Mouse (Mus musculus) lung, postnatal 10 days (tissue): ENCODE data around the gene Mdh1b.

Experiments
- DNase-seq: peaks from one replicate; pipeline ENCODE4 v3.0.0; 2021

Mdh1b gene

DNA sequence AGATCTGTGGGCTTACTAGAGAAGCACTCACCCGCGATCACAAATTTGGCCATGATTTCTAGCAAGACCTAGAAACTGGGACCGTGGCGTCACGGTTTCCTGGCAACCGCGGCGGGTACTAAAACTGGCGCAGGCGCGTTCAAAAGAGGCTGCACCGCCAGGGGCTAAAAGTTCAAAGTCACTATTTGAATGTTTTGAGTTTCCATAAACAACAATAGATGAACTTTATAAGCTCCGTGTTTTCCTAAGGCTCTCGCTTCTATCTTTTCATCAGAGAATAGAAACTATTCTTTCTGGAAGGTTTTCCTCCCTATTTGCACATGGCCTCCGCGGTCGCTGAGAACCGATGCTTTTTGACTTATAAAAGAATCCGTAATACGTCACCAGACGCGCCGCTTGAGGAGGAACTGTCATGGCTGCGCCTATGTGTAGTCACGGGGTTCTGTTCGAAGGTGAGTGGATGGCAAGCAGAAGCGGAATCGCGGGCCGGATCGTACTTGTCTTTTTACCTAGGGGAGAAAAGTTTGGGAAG is at the start of gene Mdh1b, which contains the start of gene Fastkd2:
TSS of gene Mdh1b (minus strand) at position 79 of the 532 bp plus-strand sequence.
TSS of gene Fastkd2 (plus strand) at position 375 of the 532 bp plus-strand sequence.
- peak; percentile 95 for DNase-seq

DNA sequence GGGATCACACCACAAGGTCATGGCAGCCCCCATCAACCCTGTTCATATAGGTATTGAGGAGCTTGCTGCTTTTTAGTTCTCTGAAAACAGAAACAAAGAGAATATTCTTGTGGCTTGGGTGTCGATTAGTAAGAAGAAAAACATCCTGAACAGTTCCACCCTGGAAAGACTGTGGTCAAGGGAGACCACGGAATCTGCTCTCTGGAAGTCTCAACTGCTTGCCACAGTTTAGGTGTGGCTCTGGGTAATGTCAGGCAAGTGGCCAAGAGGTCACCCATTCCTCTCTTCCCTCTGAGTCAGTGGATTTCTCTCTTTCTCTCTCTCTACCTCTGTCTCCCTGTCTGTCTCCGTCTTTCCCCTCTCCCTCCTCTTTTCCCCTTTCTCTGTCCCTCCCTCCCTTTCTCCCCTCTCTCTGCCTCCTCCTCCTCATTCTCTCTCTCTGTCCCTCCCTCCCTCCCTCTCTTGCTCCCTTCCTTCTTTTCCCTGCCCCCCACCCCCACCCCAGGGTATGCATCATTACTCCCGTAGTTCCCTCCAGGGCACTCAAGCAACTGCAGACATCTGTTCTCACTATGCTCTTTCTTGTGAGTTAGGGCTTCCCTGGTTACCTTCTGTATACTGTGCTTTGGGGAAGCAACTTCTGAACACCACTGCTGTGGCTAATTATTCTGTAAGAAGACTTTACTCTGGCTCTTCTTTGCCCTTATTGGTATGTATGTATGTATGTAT is 46.9 kb upstream of the Mdh1b start:
- DNase-seq: no peak

DNA sequence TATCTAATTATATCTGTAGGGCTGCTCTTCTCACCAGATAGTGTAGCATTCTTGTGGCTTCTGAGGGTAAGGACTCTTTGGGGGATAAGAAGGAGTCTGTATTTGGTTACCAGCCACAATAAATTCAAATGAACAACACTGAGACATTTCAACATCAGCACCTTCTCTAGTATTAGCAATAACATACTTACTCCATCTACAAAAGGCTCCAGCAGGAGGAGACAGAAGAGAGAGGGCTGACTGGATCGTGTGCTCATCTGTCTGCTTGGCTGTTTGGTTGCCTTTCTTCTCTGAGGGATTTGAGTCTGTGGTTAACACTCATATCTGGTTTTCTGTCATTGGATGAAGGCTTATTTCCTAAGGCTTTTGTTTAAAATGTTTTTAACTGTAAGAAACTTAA is 46.3 kb upstream of the Mdh1b start:
- DNase-seq: no peak

DNA sequence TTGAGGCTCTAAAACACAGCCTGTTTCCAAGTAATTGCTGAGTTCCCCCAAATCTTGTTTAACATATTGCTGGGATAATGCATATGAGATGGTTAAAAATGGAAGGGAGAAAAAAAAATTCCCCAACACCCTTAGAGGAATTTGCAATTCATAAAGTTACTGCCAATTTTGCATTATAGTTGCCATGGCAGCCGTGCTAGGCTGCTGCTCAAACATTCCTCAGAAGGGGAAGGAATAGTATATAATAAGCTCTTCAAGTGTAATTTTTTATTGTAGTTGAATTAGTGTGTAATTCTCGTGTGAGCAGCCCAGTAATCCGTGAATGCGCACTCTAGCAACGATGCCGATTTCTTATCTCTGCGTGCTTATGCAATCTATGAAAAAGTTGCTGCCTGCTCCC is 40.2 kb upstream of the Mdh1b start:
- DNase-seq: no peak

DNA sequence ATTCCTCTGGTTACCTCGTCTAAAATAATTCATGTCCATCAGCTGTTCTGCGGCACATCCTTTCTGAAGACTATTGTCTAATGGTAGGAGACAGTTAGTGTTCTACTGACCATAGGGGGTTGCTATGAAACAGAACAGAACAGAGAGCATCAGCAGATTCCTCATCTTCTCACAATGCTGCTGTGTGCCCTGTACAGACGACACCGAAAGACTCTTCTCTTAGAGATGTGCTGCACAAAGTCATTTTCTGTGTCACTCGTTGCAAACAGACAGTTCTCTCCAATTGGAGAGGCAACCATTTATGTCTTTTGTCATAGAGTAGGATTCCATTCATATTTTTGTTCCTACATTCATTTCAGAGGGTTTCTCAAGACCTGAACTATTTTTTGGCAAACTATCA is 39.0 kb upstream of the Mdh1b start, which contains the start of gene 4933402D24Rik:
TSS of gene 4933402D24Rik (minus strand) at position 101 of the 400 bp plus-strand sequence.
- no peak for DNase-seq

DNA sequence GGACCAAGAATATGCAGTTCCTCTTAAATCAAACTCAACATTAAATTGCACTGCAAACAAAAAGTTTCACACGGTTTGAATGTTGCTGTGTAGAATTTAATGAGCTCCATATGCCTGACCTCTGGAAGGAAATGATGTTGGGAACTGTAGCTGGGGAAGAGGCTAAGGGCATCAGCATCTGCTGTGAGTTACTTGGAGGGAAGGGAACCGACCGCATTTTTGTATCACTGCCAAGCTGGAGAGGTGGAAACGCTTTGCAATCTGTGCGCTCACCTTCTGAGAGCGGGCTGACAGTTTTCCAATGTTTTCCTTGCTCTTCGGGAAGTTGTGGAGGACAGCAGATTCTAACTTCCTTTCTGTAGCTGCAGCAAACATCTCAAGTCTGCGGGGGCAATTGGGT is 38.0 kb upstream of the Mdh1b start:
- no peak for DNase-seq

DNA sequence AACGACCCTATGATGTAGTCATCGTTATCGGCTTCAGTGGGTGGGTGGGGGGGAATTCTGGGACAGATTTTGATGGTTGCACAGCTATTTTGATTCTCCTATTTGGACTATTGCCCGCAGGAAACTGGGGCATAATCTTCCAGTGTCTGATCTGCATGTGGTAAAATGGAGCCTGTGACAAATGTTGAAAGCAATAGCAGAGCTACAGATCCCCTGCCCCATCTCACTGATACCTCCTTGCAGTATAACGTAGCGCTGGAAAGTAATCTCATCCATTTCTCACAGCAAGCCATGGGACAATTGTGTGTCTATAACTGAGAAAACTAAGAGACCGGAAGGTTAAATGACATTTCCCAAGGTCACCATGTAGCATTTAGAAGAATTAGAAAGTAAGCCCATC is 34.3 kb upstream of the Mdh1b start:
- DNase-seq: no peak

DNA sequence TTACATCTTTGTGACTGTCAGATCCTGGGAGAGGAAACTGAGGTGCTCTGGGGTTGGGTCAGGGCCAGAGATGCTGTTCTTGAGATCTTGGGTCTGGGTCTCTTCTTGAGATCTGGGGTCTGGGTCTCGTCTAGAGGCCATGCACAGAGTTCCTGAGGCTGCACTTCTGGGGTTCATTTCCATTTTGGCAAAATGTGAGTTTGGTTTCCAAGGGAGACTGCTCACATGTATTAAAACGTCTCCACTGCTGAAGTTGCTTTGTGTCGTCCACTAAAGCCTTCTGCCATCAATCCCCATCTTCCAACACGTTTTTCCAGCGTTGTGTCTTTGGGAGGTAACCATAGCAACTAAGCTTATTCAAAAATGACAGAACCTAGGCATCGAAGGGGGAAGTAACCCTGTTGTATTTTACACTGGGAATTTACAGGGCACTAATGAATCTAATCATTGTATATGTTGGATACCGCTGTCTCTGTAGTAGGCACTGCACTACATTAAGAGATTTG is 33.8 kb upstream of the Mdh1b start:
- DNase-seq: no peak

DNA sequence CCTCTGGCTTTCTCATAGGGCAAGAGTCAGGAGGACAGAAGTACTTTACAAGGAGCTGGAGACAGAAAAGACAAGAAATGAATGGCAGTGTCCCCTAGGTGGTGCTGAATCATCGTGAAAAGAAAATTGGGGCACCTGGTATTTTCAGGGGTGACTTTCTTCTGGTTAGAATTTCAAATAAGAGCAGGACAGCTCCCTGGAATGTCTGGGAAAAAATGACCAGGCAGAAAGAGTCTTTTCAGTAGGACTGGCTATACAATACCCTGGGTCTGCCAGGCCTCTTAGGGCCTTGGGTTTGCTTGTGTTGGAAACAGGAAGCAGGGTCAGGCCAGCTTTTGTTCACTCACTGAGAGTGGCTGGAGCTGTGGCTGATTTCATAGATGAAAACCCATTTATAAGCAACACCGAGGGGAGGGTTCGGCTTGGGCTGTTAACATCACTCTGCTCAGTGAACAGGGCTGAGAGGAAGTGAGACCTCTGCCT is 33.1 kb upstream of the Mdh1b start:
- peak; percentile 48 for DNase-seq

DNA sequence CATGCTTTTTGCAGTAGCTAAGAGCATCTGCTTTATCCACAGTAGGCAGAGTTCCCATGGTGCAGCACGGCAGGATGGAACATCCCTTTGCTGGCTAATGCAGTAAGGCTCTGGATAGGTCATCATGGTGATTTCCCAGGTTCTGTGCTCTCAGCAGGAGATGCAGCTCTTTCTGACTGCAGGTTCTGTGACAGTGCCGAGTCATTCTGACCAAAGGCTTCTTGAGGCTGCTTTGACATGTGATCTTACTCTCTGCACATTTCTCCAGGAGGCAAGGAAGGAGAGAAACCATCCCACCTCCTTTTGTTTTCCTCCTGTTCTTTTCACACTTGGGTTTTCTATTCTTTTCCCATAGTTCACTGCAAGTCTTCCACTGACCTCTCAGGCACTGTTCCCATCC is 25.9 kb upstream of the Mdh1b start:
- DNase-seq: no peak

DNA sequence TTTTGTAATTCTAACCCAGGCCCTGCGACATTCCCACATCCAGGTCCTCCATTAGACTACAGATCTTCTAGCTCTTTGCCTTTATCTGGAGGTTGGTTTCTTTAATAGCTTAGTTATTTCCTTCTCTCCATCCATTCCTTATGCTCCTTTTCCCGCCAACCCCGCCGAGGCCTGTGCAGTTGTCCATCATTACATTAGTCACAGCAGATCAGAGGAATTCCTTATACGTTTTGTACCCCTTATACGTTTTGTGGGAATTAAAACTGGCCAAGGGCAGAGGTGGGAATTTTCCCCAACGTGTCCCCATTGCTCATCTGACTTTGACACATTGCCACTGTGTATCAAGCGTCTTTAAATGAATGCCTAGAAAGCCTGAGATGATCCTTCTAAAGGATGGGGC is 322 bp downstream of the Mdh1b start:
- DNase-seq: no peak

DNA sequence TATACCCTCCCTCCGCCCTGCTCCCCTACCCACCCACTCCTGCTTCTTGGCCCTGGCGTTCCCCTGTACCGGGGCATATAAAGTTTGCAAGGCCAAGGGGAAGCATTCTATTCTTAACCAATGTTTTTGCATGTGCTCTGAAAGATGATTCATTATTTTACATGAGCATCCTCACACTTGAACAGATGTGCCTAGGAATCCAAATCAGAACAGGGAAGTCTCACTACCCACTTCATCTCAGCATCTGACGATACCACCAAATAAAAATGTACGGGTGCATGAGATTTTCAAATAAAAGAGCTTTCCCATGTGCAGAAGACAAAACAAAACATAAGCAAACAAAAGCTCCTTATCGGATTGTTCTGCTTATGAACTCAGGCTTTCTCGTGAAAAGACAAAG is 10.0 kb downstream of the Mdh1b start:
- no peak for DNase-seq

DNA sequence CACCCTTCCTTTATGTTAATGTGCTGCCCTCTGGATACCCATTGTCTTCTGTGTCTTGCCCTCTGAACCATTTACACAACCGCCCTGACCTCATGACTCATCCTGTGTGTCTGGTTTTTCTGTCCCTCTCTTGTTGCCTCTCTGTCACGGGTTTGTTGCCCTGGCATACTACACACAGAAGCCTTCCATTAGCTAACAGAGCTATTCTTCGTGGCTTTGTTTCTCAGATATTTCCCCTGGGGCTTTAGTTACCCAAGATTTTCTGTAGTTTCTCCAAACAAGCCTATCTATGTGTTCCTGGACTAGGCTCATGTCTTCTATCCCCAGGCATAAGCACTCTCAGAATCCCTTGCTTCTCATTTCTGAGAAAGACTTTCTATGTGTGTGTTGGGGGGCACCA is 21.2 kb downstream of the Mdh1b start:
- DNase-seq: no peak

DNA sequence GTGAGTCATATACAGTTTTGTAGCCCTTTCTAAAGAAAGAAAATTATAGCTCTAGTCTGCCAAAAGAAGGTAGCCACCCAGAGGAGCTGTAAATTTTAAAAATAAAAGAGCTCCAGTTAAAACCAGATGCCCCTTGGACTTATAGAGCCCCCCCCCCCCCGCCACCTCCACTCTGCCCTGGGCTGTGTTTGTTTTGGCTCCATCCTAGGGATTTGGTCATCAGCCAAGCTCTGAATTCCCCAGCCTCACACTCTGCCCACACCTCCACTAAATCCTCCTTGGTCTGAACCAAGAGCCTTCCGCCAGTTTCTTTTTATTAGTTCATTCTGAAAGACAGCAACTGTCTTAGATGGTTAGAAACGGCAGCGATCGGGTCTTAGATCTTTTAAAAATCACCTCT is 24.4 kb downstream of the Mdh1b start:
- DNase-seq: no peak

DNA sequence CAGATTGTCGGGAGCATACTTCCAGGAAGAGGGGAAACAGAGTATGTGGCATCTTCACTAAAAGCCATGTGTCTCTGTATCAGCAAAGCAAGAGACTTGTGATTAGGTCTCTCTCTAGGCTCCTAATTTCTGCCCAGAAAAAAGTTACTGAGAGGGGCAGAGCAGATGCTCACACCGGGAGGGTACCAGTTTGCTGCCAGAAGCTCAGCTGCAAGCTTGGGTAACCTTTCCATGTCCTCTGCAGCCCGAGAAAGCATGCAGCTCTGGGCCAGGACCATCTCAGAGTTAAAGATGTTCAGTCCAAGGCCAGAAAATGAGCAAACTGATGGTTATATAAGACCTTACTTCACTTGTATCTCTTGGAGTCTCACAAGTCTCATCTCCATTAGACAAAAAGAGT is 33.3 kb downstream of the Mdh1b start:
- no peak for DNase-seq

DNA sequence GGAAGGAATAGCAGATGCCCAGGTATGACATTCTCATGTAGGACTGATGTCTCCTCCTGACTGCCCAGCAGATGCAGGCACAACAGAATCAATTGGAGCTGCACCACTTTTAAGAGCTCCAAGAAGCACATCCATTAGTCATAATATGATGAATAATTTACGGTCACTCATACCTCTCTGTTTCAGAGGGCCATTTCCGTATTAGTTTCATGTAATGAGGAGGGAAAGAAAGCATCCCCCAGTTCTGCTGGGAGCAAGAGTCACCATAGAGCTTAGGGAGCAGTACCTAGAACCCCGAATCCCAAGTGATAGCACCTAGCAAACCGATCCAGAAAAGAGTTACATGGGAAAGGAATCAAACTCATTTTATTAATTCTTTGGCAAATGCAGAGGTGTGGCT is 43.3 kb downstream of the Mdh1b start, which contains the start of gene Dytn:
TSS of gene Dytn (minus strand) at position 101 of the 400 bp plus-strand sequence.
- DNase-seq: no peak

DNA sequence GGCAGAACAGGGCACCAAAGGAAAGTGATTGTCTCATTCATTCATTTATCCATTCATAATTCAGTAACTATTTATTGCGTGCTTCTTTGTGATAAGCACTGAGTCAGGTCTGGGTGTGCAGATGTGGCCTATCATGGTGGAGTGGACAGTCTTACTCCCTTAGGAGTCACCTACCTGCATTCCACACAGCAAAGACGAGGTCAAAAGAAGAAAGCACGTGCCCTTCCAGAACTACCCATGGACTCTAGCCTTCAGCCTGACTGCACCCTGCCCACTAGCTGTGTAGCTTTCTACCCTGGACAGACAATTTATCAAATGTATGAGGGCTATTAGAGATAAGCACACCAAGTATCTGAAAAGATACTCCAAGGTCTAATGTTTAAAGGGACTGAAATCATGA is 54.1 kb downstream of the Mdh1b start:
- DNase-seq: no peak

DNA sequence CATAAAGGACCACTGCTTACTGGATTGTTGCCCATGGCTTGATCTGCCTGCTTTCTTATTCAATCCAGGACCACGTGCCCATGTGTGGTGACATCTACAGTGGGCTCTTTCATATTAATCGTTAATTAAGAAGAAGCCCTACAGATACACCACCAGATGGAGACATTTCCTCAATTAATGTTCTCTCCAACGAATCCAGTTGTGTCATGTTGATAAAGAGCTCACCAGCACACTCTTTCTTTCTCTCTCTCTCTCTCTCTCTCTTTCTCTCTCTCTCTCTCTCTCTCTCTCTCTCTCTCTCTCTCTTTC is 61.3 kb downstream of the Mdh1b start:
- peak; percentile 36 for DNase-seq

DNA sequence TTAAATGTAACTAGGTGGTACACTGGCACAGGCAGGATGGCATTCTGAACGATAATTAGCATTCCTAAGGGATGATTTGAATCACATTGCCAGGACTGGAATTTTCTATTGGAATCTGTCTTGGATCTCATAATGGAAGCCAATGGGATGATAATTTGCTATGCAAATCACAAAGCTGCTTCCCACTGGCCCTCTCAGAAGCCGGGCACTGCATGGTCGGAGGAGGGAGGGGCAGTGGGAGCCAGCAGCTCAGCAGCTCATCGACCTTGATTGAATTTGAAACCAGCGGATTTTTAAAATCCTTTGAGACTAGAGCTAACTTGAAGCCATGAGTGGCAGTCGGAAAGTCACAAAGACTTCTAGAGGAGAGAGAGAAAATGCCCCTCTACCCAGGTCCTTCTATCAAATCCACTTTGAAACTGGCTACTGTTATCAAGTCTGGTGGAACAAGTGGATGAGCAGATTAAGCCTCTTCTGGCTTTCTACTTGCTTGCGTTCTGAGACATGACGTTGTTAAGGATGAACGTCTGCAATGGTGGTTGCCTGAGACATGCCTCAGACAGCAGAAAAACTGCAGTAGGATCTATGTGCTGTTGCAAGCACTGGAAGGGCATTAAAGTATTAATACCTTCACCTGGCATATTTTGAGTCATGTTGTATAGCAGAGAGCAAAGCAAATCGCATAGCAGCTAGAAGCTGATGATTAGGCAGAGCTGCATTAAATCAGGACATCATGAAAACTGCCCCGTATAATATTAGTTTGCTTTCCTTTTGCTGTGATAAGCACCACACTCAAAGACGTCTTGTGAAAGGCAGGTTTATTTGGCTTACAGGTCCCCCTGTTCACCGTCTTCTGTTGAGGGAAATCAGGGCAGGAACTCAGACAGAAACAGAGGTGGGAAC is 61.9 kb downstream of the Mdh1b start:
- no peak for DNase-seq

DNA sequence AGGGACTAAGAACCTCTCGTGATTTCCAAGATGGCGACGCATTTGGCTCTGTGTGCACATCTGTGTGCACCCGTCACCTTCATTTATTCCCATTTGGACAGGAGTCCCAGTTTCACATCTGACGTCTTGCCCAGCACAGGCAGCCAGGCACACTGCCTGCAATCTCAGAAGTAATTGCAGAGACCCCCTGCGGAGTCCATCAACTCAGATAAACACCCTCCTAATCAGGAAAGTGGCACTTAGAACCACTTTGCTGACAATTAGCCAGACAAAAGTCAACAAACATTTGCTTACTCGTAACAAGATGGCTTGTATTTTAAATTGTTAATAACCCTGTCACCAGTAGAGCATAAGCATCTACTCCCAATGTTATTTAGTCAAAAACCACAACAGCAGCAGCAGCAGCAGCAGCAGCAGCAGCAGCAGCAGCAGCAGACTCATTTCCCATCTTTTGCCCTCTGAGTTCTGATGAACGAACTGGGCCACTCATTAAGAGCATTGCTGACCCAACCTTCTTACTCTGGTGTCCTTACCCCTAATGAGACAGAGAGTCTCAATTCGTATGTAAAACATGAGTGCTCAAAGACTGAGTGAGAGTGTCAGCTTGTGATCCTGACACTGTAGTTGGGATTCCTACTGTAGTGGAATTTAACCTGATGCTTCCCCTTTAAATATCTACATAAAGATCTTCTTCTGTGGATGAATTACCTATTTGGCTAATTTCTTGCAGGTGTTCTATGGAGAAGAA is 62.7 kb downstream of the Mdh1b start:
- DNase-seq: no peak

DNA sequence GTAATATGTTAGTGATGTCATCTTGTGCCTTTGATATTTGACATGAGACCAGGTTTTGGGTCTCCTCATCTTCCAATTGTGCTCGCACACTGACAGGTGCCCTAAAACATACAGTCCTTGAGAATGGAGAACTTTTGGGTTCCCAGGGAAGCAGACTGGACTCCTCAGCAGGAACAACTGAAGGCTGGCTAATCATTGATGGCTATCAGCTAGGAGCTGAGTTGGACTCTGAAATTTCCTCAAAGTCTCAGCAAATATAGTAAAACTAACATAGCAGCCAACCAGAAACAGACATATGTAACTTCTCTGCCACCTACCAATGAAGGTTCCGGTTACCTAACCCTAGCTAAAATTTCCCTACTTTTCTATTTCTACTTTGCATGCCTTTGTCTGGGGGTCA is 64.0 kb downstream of the Mdh1b start:
- no peak for DNase-seq

DNA sequence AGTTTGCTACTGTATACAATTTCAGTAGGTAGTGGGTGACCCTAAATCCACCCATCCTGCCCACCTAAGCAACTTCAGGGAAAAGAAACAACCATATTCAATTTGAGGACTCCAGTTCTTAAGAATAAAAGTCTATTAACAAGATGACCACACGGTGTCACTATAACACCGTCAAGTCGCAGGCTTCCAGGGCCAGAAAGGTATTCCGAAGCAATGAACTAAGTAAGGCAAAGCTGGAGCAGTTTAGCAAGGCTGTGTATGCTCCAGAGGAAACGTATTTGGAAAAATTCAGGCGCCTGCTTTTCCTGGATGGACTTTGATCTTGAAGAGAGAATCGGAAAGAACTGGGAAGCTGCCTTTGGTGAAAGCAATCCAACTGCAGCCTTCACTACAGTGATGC is 70.5 kb downstream of the Mdh1b start:
- peak; percentile 51 for DNase-seq

DNA sequence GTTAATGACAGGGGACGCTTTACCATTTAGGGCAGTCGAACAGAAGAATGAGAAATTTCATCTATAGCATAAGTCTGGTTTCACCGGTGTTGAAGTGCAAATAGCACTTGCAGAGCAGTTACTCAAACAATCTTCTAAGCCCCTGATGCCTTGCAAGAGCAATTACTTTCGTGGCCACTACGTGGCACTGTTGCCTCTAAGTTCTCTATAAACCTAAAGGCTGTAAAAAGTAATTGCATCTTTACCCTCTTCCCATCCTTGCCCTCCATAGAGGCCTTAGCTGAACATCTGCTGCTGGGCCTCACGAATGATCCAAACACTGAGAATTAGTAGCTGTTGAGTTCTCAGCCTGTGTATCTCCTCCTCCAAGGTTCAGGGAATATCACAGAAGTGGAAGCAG is 72.1 kb downstream of the Mdh1b start:
- DNase-seq: peak; percentile 66
